Mouse (Mus musculus) liver, embryonic 13.5 days (tissue): ENCODE results near the gene Zfp277. TPM values are rescaled to one million over a fixed set of nuclear protein-coding genes. Genes with fewer than 3 reads are reported as not detected.

ENCODE experiments used
- ATAC-seq: fragments of 200-750 bp; cut with Nextera tagmentation; 2 replicates; pipeline ENCODE4 v1.8.0; 2017; ENCODE audit warnings: low read depth, mild to moderate bottlenecking, moderate number of reproducible peaks, moderate library complexity
- DNase-seq: peaks from one replicate; pipeline ENCODE4 v3.0.0; 2022
- H3K27ac ChIP-seq: fragments of 300-500 bp; sonication (generic); 2 replicates; pipeline ENCODE4 v1.5.1; 2015; ENCODE audit warnings: moderate library complexity, mild to moderate bottlenecking, inconsistent platforms
- H3K27me3 ChIP-seq: fragments of 300-500 bp; sonication (generic); 2 replicates; pipeline ENCODE4 v1.6.1; 2015; ENCODE audit warnings: mild to moderate bottlenecking, inconsistent platforms
- H3K36me3 ChIP-seq: fragments of 300-500 bp; sonication (generic); 2 replicates; pipeline ENCODE4 v1.6.1; 2015; ENCODE audit warnings: mild to moderate bottlenecking, inconsistent platforms
- H3K4me1 ChIP-seq: fragments of 300-500 bp; sonication (generic); replicated peaks from 2 replicates; pipeline ENCODE4 v1.6.1; 2015; ENCODE audit warnings: inconsistent platforms
- H3K4me2 ChIP-seq: fragments of 300-500 bp; sonication (generic); 2 replicates; pipeline ENCODE4 v1.6.1; 2015; ENCODE audit warnings: inconsistent platforms, mild to moderate bottlenecking, moderate library complexity
- H3K4me3 ChIP-seq: fragments of 300-500 bp; sonication (generic); replicated peaks from 2 replicates; pipeline ENCODE4 v1.5.1; 2015; ENCODE audit warnings: mild to moderate bottlenecking, inconsistent platforms
- H3K9ac ChIP-seq: fragments of 300-500 bp; sonication (generic); 2 replicates; pipeline ENCODE4 v1.6.1; 2015; ENCODE audit warnings: mild to moderate bottlenecking, inconsistent platforms
- H3K9me3 ChIP-seq: fragments of 300-500 bp; sonication (generic); replicated peaks from 2 replicates; pipeline ENCODE4 v1.6.1; 2016; ENCODE audit warnings: inconsistent platforms
- WGBS: fragments of 180-500 bp; shearing (Covaris S2); methylation state at CpG from one replicate; pipeline ENCODE4 v1.1.7; 2015; ENCODE audit not compliant: insufficient replicate concordance; 5-methylcytosine and 5-hydroxymethylcytosine counted together
- polyA plus RNA-seq: library from polyadenylated mRNA; unstranded; fragments of >200 nt; fragmentation: Nextera tagmentation; extraction: Ambion mirVana; gene quantifications from 2 replicates; pipeline ENCODE4 v1.2.1, GENCODE M21; 2015

Gene Zfp277
- polyA plus RNA-seq, 1 experiment from 2014 or later = 9.3 TPM

- no peak overlapping the region for H3K27ac ChIP-seq
- no peaks in the 10 kb centered on the region for H3K9me3 ChIP-seq
- no peak overlapping the region for H3K4me2 ChIP-seq
- H3K9ac ChIP-seq = no peak overlapping the region
- ATAC-seq = no peak
- no peaks in the 10 kb centered on the region for H3K27me3 ChIP-seq
- no peak overlapping the region for H3K4me3 ChIP-seq
- no peaks in the 10 kb centered on the region for H3K4me1 ChIP-seq
- no peak for DNase-seq
- no peaks in the 10 kb centered on the region for H3K36me3 ChIP-seq
- WGBS = 73% methylated on average over 1 of the region's 1 CpGs
These were observed 54.4 kb downstream of the Zfp277 start for GRCm38 (mm10) chr12:40391262-40391661.

GRCm38 (mm10) chr12:40387786-40388185, 57.9 kb downstream of the Zfp277 start:
- DNase-seq (no peak), ATAC-seq (no peak)
- no peak overlapping the region for H3K27ac ChIP-seq
- 60% methylated on average over 5 of the region's 5 CpGs for WGBS
- H3K36me3 ChIP-seq = no peaks in the 10 kb centered on the region
- H3K4me1 ChIP-seq = no peaks in the 10 kb centered on the region
- H3K4me3 ChIP-seq = no peak overlapping the region
- H3K27me3 ChIP-seq = no peaks in the 10 kb centered on the region
- no peak overlapping the region for H3K9ac ChIP-seq
- no peaks in the 10 kb centered on the region for H3K9me3 ChIP-seq
- no peak overlapping the region for H3K4me2 ChIP-seq

- Histone ChIP-seq H3K9ac (no peak overlapping the region), H3K4me3 (no peak overlapping the region), H3K27ac (no peak overlapping the region), H3K4me2 (no peak overlapping the region), H3K36me3 (no peaks in the 10 kb centered on the region), H3K9me3 (no peaks in the 10 kb centered on the region), H3K27me3 (no peaks in the 10 kb centered on the region), H3K4me1 (no peaks in the 10 kb centered on the region)
- 81% methylated on average over 4 of the region's 4 CpGs for WGBS
- ATAC-seq (no peak), DNase-seq (no peak)
These were observed 60.4 kb downstream of the Zfp277 start for GRCm38 (mm10) chr12:40385301-40385700.

- Histone ChIP-seq H3K27me3 (no peaks in the 10 kb centered on the region), H3K36me3 (no peaks in the 10 kb centered on the region), H3K4me2 (no peak overlapping the region), H3K4me3 (no peak overlapping the region), H3K9me3 (no peaks in the 10 kb centered on the region), H3K9ac (no peak overlapping the region), H3K27ac (no peak overlapping the region), H3K4me1 (no peaks in the 10 kb centered on the region)
- WGBS = 78% methylated on average over 6 of the region's 6 CpGs
- ATAC-seq = no peak
- no peak for DNase-seq
These were observed 62.0 kb downstream of the Zfp277 start for GRCm38 (mm10) chr12:40383718-40384117.

- Histone ChIP-seq H3K27me3 (no peaks in the 10 kb centered on the region), H3K9me3 (no peaks in the 10 kb centered on the region), H3K4me2 (no peak overlapping the region), H3K9ac (no peak overlapping the region), H3K4me3 (no peak overlapping the region), H3K27ac (no peak overlapping the region), H3K36me3 (0 out of 2 replicates have a peak, but pooled peaks cover 3% of the 10 kb centered on the region), H3K4me1 (no peaks in the 10 kb centered on the region)
- DNase-seq (no peak), ATAC-seq (no peak)
- WGBS = 75% methylated on average over 5 of the region's 5 CpGs
These were observed 63.2 kb downstream of the Zfp277 start for GRCm38 (mm10) chr12:40382539-40382938.

GRCm38 (mm10) chr12:40381824-40382223, 63.9 kb downstream of the Zfp277 start:
- no peak overlapping the region for H3K9ac ChIP-seq
- no peak for ATAC-seq
- H3K4me3 ChIP-seq = no peak overlapping the region
- no peaks in the 10 kb centered on the region for H3K9me3 ChIP-seq
- WGBS = 78% methylated on average over 11 of the region's 11 CpGs
- 0 out of 2 replicates have a peak, but pooled peaks cover 3% of the 10 kb centered on the region for H3K36me3 ChIP-seq
- no peaks in the 10 kb centered on the region for H3K4me1 ChIP-seq
- no peak overlapping the region for H3K4me2 ChIP-seq
- no peak for DNase-seq
- H3K27me3 ChIP-seq = no peaks in the 10 kb centered on the region
- H3K27ac ChIP-seq = no peak overlapping the region

- Histone ChIP-seq H3K4me1 (no peaks in the 10 kb centered on the region), H3K4me2 (no peak overlapping the region), H3K36me3 (0 out of 2 replicates have a peak, but pooled peaks cover 3% of the 10 kb centered on the region), H3K27me3 (no peaks in the 10 kb centered on the region), H3K27ac (no peak overlapping the region), H3K9me3 (no peaks in the 10 kb centered on the region), H3K4me3 (no peak overlapping the region), H3K9ac (no peak overlapping the region)
- 73% methylated on average over 10 of the region's 10 CpGs for WGBS
- no peak for DNase-seq
- no peak for ATAC-seq
These were observed 64.4 kb downstream of the Zfp277 start for GRCm38 (mm10) chr12:40381173-40381801.

- DNase-seq = no peak
- ATAC-seq = no peak
- Histone ChIP-seq H3K4me1 (no peaks in the 10 kb centered on the region), H3K4me3 (no peak overlapping the region), H3K36me3 (0 out of 2 replicates have a peak, but pooled peaks cover 3% of the 10 kb centered on the region), H3K27me3 (no peaks in the 10 kb centered on the region), H3K9me3 (no peaks in the 10 kb centered on the region), H3K9ac (no peak overlapping the region), H3K27ac (no peak overlapping the region), H3K4me2 (no peak overlapping the region)
- WGBS = 38% methylated on average over 4 of the region's 4 CpGs
These were observed 66.2 kb downstream of the Zfp277 start for GRCm38 (mm10) chr12:40379538-40379923.

GRCm38 (mm10) chr12:40378621-40379537, 66.8 kb downstream of the Zfp277 start:
- Histone ChIP-seq H3K4me3 (no peak overlapping the region), H3K9me3 (no peaks in the 10 kb centered on the region), H3K4me2 (no peak overlapping the region), H3K36me3 (0 out of 2 replicates have a peak, but pooled peaks cover 3% of the 10 kb centered on the region), H3K27ac (no peak overlapping the region), H3K9ac (no peak overlapping the region), H3K4me1 (no peaks in the 10 kb centered on the region), H3K27me3 (no peaks in the 10 kb centered on the region)
- DNase-seq = no peak
- 79% methylated on average over 17 of the region's 17 CpGs for WGBS
- ATAC-seq = no peak

- Histone ChIP-seq H3K9me3 (no peaks in the 10 kb centered on the region), H3K4me2 (no peak overlapping the region), H3K27ac (no peak overlapping the region), H3K27me3 (no peaks in the 10 kb centered on the region), H3K9ac (no peak overlapping the region), H3K4me1 (no peaks in the 10 kb centered on the region), H3K36me3 (no peaks in the 10 kb centered on the region), H3K4me3 (no peak overlapping the region)
- DNase-seq = no peak
- no peak for ATAC-seq
- WGBS = 56% methylated on average over 3 of the region's 3 CpGs
These were observed 93.8 kb downstream of the Zfp277 start for GRCm38 (mm10) chr12:40351879-40352278.

GRCm38 (mm10) chr12:40348251-40348650, 97.5 kb downstream of the Zfp277 start:
- no peaks in the 10 kb centered on the region for H3K9me3 ChIP-seq
- no peak for ATAC-seq
- no peaks in the 10 kb centered on the region for H3K36me3 ChIP-seq
- WGBS = 58% methylated on average over 4 of the region's 4 CpGs
- H3K27me3 ChIP-seq = no peaks in the 10 kb centered on the region
- no peak overlapping the region for H3K9ac ChIP-seq
- no peak for DNase-seq
- H3K4me1 ChIP-seq = no peaks in the 10 kb centered on the region
- no peak overlapping the region for H3K4me2 ChIP-seq
- H3K27ac ChIP-seq = no peak overlapping the region
- no peak overlapping the region for H3K4me3 ChIP-seq
